Mouse (Mus musculus): ENCODE measurements around the gene Urgcp.

DNA sequence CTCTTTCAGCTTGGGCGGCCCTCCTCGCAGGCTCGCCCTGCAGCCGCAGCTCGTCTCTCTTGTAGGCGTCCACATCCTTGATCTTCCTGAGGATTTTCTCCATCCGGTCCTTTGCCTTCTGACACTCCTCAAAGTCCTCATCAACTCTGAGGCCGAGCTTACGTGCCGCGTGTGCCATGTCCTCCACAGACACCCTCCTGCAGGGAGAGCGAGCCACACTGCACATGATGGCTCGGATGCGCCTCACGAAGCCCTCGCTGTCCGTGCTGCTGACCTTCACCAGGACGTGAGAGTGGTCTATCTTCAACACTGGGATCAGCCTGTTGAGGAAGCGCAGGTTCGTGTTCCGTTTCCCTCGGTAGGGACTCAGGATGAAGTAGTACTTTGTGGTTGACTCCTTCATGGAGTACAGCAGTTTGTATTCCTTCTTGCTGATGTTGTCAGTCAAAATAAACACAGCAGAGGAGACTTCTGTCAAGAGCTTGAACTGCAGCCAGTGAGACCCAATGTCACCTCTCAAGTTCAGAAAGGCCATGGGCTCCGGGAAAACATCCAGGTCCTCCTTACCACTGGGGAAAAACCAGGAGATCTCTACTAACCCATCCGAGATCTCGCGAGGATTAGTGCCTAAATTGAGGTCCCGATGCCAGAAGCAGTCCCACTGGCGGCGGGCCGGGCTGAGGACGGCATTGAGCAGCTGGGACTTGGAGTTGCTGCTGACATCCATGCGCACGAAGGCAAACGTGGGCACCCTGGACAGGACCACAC is 45.1 kb downstream of the Urgcp start:
- TF ChIP-seq CTCF (IDR thresholded peaks at IDR 0.05; ENCODE audit: low read depth), result no peak
- no peak for TF ChIP-seq EP300 (IDR thresholded peaks at IDR 0.05; ENCODE audit: low read depth)
